ENCODE assay signal across 14 mouse cellular contexts in genomic region chrX:52930191-52930590, GRCm38 (mm10).
"Had no signal": no experiment of that assay in that cellular context is flagged by ENCODE, and none has a peak within 500 bp of the region (broad histone marks: within the 10 kb centered on the region; RNA-seq: fewer than 3 reads in every experiment).

No protein-coding gene starts in this region.

- ATAC-seq: liver, postnatal 0 days had no signal

- DNase-seq: kidney, adult 8-10 months; kidney, postnatal 10 days; kidney, postnatal 36 days; layer of hippocampus, postnatal 36 days; left cerebral cortex, postnatal 4 days; liver, postnatal 0 days; lung, postnatal 10 days; lung, postnatal 36 days; midbrain, embryonic 14.5 days; retina, postnatal 1 day; right cerebral cortex, postnatal 25 days; spleen, adult 18-20 months; thymus, adult 18-20 months; thymus, postnatal 36 days had no signal
